ENCODE assay signal across 27 mouse cellular contexts in the genomic region with DNA sequence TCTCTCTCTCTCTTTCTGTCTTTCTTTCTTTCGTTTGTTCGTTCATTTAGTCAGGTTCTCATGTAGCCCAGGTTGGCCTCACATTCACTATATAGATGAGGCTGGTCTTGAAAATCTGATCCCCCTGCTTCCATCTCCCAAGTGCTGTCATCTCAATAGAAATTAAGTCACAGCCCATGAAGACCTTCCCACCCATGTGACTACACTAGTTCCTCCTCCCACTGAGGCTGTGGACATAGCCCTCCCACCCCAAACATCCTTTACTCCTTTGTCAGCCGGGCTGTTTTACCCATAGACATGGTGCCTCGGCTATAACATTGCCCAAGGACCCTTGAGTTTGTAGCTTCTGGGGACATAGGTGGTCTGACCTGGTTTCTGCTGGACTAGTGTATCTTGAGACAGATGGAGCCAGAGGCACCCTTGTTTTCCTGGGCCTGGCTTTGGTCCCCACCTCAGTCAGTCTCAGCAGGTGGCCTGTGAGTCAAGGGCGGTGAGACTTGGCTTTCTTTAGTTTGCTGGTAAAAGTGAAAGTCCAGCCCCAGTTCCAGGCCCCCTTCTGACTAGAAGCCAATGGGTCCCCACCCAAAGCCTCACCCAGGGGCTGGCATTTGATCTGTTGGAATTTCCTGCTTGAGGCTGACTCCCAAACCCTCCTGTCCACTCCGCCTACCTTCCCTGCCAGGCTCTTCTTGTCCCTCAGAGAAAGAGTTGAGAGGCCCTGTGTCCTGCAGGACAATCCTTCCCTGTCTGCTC. TPM values are rescaled to one million over a fixed set of nuclear protein-coding genes. Genes with fewer than 3 reads are reported as not detected.
A peak's percentile ranks its signal among the peaks of the same experiment; 100 is the strongest.
DNase-seq lines count a peak whose midpoint lies in the region; ATAC-seq and TF ChIP-seq lines count a peak whose summit lies in the region.
"Had no signal": no experiment of that assay in that cellular context is flagged by ENCODE, and none has a peak within 500 bp of the region (broad histone marks: within the 10 kb centered on the region; RNA-seq: fewer than 3 reads in every experiment).

No protein-coding gene starts in this region.

- no peak overlapping the region for H3K4me2 ChIP-seq in forebrain, embryonic 12.5 days
- H3K4me2 ChIP-seq: embryonic facial prominence, embryonic 15.5 days; heart, embryonic 12.5 days; hindbrain, embryonic 15.5 days; lung, embryonic 15.5 days; midbrain, embryonic 13.5 days had no signal

- H3K4me1 ChIP-seq in heart, embryonic 10.5 days = peaks cover 4% of the 10 kb centered on the region; the same call in 1 of the 2 replicates
- peaks cover 0 to 2% of the 10 kb centered on the region in 2 experiments; a peak in 2 of 4 replicates for H3K4me1 ChIP-seq in ES-E14 (ENCODE audit: control insufficient read depth in 2 of 2, insufficient read depth in 2 of 2, low read length in 2 of 2, poor library complexity in 1 of 2)
- H3K4me1 ChIP-seq in forebrain, embryonic 12.5 days = no peaks in the 10 kb centered on the region
- H3K4me1 ChIP-seq: embryonic facial prominence, embryonic 15.5 days; hindbrain, embryonic 15.5 days; midbrain, embryonic 13.5 days had no signal

- H3K9me3 ChIP-seq in heart, embryonic 10.5 days = no peaks in the 10 kb centered on the region
- no peaks in the 10 kb centered on the region for H3K9me3 ChIP-seq in ES-E14 (ENCODE audit: control insufficient read depth, insufficient read depth, low read depth, low read length)
- H3K9me3 ChIP-seq in forebrain, embryonic 12.5 days = 0 out of 2 replicates have a peak, but pooled peaks cover 4% of the 10 kb centered on the region
- H3K9me3 ChIP-seq: embryonic facial prominence, embryonic 15.5 days; G1E; hindbrain, embryonic 15.5 days; lung, embryonic 15.5 days; midbrain, embryonic 13.5 days had no signal

- H3K4me3 ChIP-seq in heart, embryonic 10.5 days = no peak overlapping the region
- no peak overlapping the region for H3K4me3 ChIP-seq in ES-E14 (ENCODE audit: insufficient read depth in 1 of 2, low read depth in 1 of 2, low read length in 2 of 2, poor library complexity in 1 of 2, severe bottlenecking in 1 of 2)
- H3K4me3 ChIP-seq in forebrain, embryonic 12.5 days (replicated peaks) = no peak overlapping the region
- H3K4me3 ChIP-seq: embryonic facial prominence, embryonic 10.5 days; embryonic facial prominence, embryonic 15.5 days; heart, embryonic 12.5 days; hindbrain, embryonic 15.5 days; lung, embryonic 15.5 days; megakaryocyte, embryonic 14.5 days; midbrain, embryonic 13.5 days had no signal

- no peak overlapping the region for H3K9ac ChIP-seq in ES-E14 (ENCODE audit: insufficient read depth, low read depth, low read length, poor library complexity, severe bottlenecking)
- H3K9ac ChIP-seq in forebrain, embryonic 12.5 days = no peak overlapping the region
- H3K9ac ChIP-seq: embryonic facial prominence, embryonic 15.5 days; heart, embryonic 12.5 days; hindbrain, embryonic 15.5 days; liver, embryonic 14.5 days; lung, embryonic 15.5 days; midbrain, embryonic 13.5 days had no signal

- DNase-seq in heart, adult 18-20 months = peak; percentile 17 to 45
- no peak for DNase-seq in heart, embryonic 10.5 days (ENCODE audit: low spot score)
- DNase-seq in 3134 (ENCODE audit: extremely low read depth, insufficient read length, low spot score) = peak; percentile 73
- peak; percentile 4 for DNase-seq in ES-E14 (ENCODE audit: low read depth, low spot score)
- peak; percentile 58 for DNase-seq in lung, postnatal 36 days
- no peak for DNase-seq in layer of hippocampus, postnatal 10 days (ENCODE audit: low spot score in 2 of 2)
- DNase-seq: adrenal gland, postnatal 10 days; cerebellum, adult 8-10 months; cerebellum, postnatal 25 days; gastrocnemius, postnatal 10 days; kidney, postnatal 14 days; layer of hippocampus, adult 9-11 months; liver; thymus, postnatal 25 days had no signal

- H3K27me3 ChIP-seq in heart, embryonic 10.5 days (ENCODE audit: insufficient read depth, poor library complexity, severe bottlenecking) = no peaks in the 10 kb centered on the region; the same call in 1 of the 2 replicates
- H3K27me3 ChIP-seq in forebrain, embryonic 12.5 days = no peaks in the 10 kb centered on the region
- H3K27me3 ChIP-seq: embryonic facial prominence, embryonic 15.5 days; heart, embryonic 12.5 days; hindbrain, embryonic 15.5 days; lung, embryonic 15.5 days; midbrain, embryonic 13.5 days had no signal

- ATAC-seq in forebrain, embryonic 12.5 days (ENCODE audit: low FRiP score) = no peak
- no peak for ATAC-seq in erythroid progenitor cell, adult 5-6 weeks (replicated peaks; ENCODE audit: low FRiP score, poor library complexity, severe bottlenecking)
- ATAC-seq: forebrain, embryonic 16.5 days; inflammation-experienced regulatory T-cells, adult 6 months; midbrain, embryonic 13.5 days had no signal

- in situ Hi-C loops in ES-E14 (cut with MboI; ENCODE audit: low sequenced_read_pairs in 2 of 2, unreplicated experiment in 2 of 2) = no loop called here

- no peaks in the 10 kb centered on the region for H3K36me3 ChIP-seq in heart, embryonic 10.5 days
- H3K36me3 ChIP-seq in ES-E14 (ENCODE audit: control insufficient read depth, insufficient read depth, low read length, poor library complexity, severe bottlenecking) = no peaks in the 10 kb centered on the region
- no peaks in the 10 kb centered on the region for H3K36me3 ChIP-seq in forebrain, embryonic 12.5 days (replicated peaks)
- H3K36me3 ChIP-seq: embryonic facial prominence, embryonic 10.5 days; embryonic facial prominence, embryonic 15.5 days; G1E; heart, embryonic 12.5 days; hindbrain, embryonic 15.5 days; lung, embryonic 15.5 days; midbrain, embryonic 13.5 days had no signal

- 84% methylated on average over 6 of the region's 6 CpGs for WGBS in heart, embryonic 10.5 days
- 90% methylated on average over 6 of the region's 6 CpGs for WGBS in forebrain, embryonic 12.5 days

- H3K27ac ChIP-seq in heart, embryonic 10.5 days = no peak overlapping the region
- no peak overlapping the region for H3K27ac ChIP-seq in ES-E14 (ENCODE audit: insufficient read depth, low read depth, low read length, poor library complexity, severe bottlenecking)
- no peak overlapping the region for H3K27ac ChIP-seq in forebrain, embryonic 12.5 days
- H3K27ac ChIP-seq: embryonic facial prominence, embryonic 10.5 days; embryonic facial prominence, embryonic 15.5 days; hindbrain, embryonic 15.5 days; liver, embryonic 14.5 days; lung, embryonic 15.5 days; midbrain, embryonic 13.5 days had no signal

TF ChIP-seq in ES-E14, 5 proteins besides CTCF, POLR2A, EP300 and RAD21:
- no peak for TF ChIP-seq CHD2 (IDR thresholded peaks at IDR 0.05; ENCODE audit: low read depth, low read length)
- TF ChIP-seq HCFC1 (IDR thresholded peaks at IDR 0.05; ENCODE audit: borderline replicate concordance, insufficient read depth, low read length) = no peak
- TF ChIP-seq ZNF384 (IDR thresholded peaks at IDR 0.05; ENCODE audit: low read depth, low read length) = no peak
- no peak for TF ChIP-seq ZC3H11A (IDR thresholded peaks at IDR 0.05; ENCODE audit: borderline replicate concordance, low read depth, low read length)
- TF ChIP-seq MAFK (IDR thresholded peaks at IDR 0.05; ENCODE audit: insufficient read depth, low read depth, low read length) = no peak

RNA-seq across cellular contexts. Expression of a gene that starts 42.8 kb away (rescaled TPM):
- total RNA-seq in heart, adult 18-20 months (2021) = 10 to 100 TPM; 38.3 to 62.8 TPM
- polyA plus RNA-seq in heart, embryonic 10.5 days (2016; fragmentation: Nextera tagmentation; extraction: Ambion mirVana) = 92.1 and 96.5 TPM in 2 replicates
- total RNA-seq in ES-E14 (2012; rRNA removed) = 57.6 and 65.9 TPM in 2 replicates
- 214 and 257 TPM in 2 replicates for polyA plus RNA-seq in forebrain, embryonic 12.5 days (2016; fragmentation: Nextera tagmentation; extraction: Ambion mirVana)
- 10 to 100 TPM; 27.7 to 37.3 TPM for total RNA-seq in layer of hippocampus, postnatal 10 days (2021)
- total RNA-seq in erythroid progenitor cell, adult 5-6 weeks (2015; ENCODE audit: low replicate concordance) = 1.4 and 1.7 TPM in 2 replicates
- 1.3 and 1.7 TPM in 2 replicates for total RNA-seq in erythroid progenitor cell, adult 5-6 weeks (2017; ENCODE audit: low replicate concordance)
- polyA plus RNA-seq: G1E had no signal

Comparison
In these comparisons a context has a peak if more than half of its experiments do, and no peak if none do; other contexts are left out.
1. DNase-seq: peak in heart, adult 18-20 months (2 of 2), 3134 (single experiment), ES-E14 (single experiment) and lung, postnatal 36 days (single experiment); none in heart, embryonic 10.5 days (single experiment) and layer of hippocampus, postnatal 10 days (0 of 2).
2. RNA of a gene that starts 42.8 kb away (total RNA-seq): 38.3 to 62.8 TPM in heart, adult 18-20 months, 57.6 to 65.9 TPM in ES-E14 and 27.7 to 37.3 TPM in layer of hippocampus, postnatal 10 days; 1.3 to 1.7 TPM in erythroid progenitor cell, adult 5-6 weeks; every median in the first group is over 10 times any median in the second.